Mouse (Mus musculus) embryonic facial prominence, embryonic 11.5 days (tissue): ENCODE results near the gene Nomo1. TPM values are rescaled to one million over a fixed set of nuclear protein-coding genes. Genes with fewer than 3 reads are reported as not detected.

Experiments used
- ATAC-seq: fragments of 200-750 bp; cut with Nextera tagmentation; replicated peaks from 2 replicates; pipeline ENCODE4 v1.8.0; 2017; ENCODE audit warnings: low read depth; ENCODE audit not compliant: insufficient number of reproducible peaks, low FRiP score, low TSS enrichment
- DNase-seq: peaks from one replicate; pipeline ENCODE4 v3.0.0-alpha.2; 2015; ENCODE audit warnings: low spot score
- H3K27ac ChIP-seq: fragments of 300-500 bp; sonication (generic); replicated peaks from 2 replicates; pipeline ENCODE4 v1.5.1; 2014; ENCODE audit warnings: mild to moderate bottlenecking, low read depth, low read length, control low read depth
- H3K27me3 ChIP-seq: fragments of 300-500 bp; sonication (generic); 2 replicates; pipeline ENCODE4 v1.6.1; 2014; ENCODE audit warnings: mild to moderate bottlenecking, low read length, moderate library complexity, mixed read lengths; ENCODE audit not compliant: control insufficient read depth, insufficient read depth
- H3K36me3 ChIP-seq: fragments of 300-500 bp; sonication (generic); replicated peaks from 2 replicates; pipeline ENCODE4 v1.6.1; 2014; ENCODE audit warnings: low read depth, mild to moderate bottlenecking, low read length, moderate library complexity, mixed read lengths; ENCODE audit not compliant: control insufficient read depth, insufficient read depth
- H3K4me1 ChIP-seq: fragments of 300-500 bp; sonication (generic); 2 replicates; pipeline ENCODE4 v1.6.1; 2014; ENCODE audit warnings: low read length, mixed read lengths; ENCODE audit not compliant: control insufficient read depth, insufficient read depth
- H3K4me2 ChIP-seq: fragments of 300-500 bp; sonication (generic); 2 replicates; pipeline ENCODE4 v1.6.1; 2014; ENCODE audit warnings: low read depth, mild to moderate bottlenecking, control low read depth, low read length, moderate library complexity
- H3K4me3 ChIP-seq: fragments of 300-500 bp; sonication (generic); 2 replicates; pipeline ENCODE4 v1.5.1; 2014; ENCODE audit warnings: low read depth, low read length, control low read depth
- H3K9ac ChIP-seq: fragments of 300-500 bp; sonication (generic); replicated peaks from 2 replicates; pipeline ENCODE4 v1.6.1; 2014; ENCODE audit warnings: mild to moderate bottlenecking, control low read depth, low read length
- H3K9me3 ChIP-seq: fragments of 300-500 bp; sonication (generic); replicated peaks from 2 replicates; pipeline ENCODE4 v1.6.1; 2016; ENCODE audit warnings: mild to moderate bottlenecking, low read length, inconsistent platforms, mixed read lengths; ENCODE audit not compliant: control insufficient read depth
- WGBS: fragments of 180-500 bp; shearing (Covaris S2); extraction: QIAGEN DNeasy Blood & Tissue Kit; methylation state at CpG from one replicate; pipeline ENCODE4 v1.1.7; 2014; 5-methylcytosine and 5-hydroxymethylcytosine counted together
- polyA plus RNA-seq: library from polyadenylated mRNA; unstranded; fragments of >200 nt; fragmentation: Nextera tagmentation; extraction: Ambion mirVana; gene quantifications from 2 replicates; pipeline ENCODE4 v1.2.1, GENCODE M21; 2014

The Nomo1 gene
- polyA plus RNA-seq, 1 experiment from 2014 or later, result 11.3 TPM

GRCm38 (mm10) chr7:46033870-46034337 lies 406 bp downstream of the Nomo1 start:
- Histone ChIP-seq H3K36me3 (no peaks in the 10 kb centered on the region), H3K27me3 (no peaks in the 10 kb centered on the region), H3K4me2 (peak overlapping the region; percentile 77), H3K4me1 (no peaks in the 10 kb centered on the region; the same call in 1 of the 2 replicates), H3K27ac (no peak overlapping the region), H3K4me3 (peak overlapping the region; percentile 80), H3K9ac (peak overlapping the region; percentile 73), H3K9me3 (no peaks in the 10 kb centered on the region)
- ATAC-seq (peak; percentile 68), DNase-seq (no peak)
- under 1% methylated on average over 35 of the region's 35 CpGs for WGBS

DNA sequence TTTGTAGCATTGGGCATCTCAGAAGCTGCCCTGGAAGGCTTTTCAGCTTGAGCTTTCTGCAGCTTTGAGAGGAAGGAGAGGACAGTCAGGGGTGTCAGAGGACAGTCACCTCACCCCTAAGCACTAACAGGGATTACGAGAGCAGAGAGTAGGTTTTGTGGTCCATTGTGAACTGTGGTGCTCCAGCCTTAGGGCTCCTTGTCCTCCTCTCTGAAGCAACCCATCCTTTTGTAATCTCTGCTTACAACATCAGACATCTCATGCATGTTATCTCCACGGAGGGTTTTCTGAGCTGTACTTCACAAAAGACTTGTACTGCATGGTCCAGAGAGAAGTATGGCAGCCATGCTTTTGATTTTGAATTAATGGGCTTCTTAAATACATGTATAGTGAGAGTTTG lies 1.5 kb downstream of the Nomo1 start:
- H3K27me3 ChIP-seq, result no peaks in the 10 kb centered on the region
- no peak overlapping the region for H3K9ac ChIP-seq
- no peaks in the 10 kb centered on the region; the same call in 1 of the 2 replicates for H3K4me1 ChIP-seq
- no peak for DNase-seq
- H3K27ac ChIP-seq, result no peak overlapping the region
- H3K4me3 ChIP-seq, result no peak overlapping the region; the same call in 1 of the 2 replicates
- 82% methylated on average over 2 of the region's 2 CpGs for WGBS
- no peak for ATAC-seq
- H3K36me3 ChIP-seq, result no peaks in the 10 kb centered on the region
- no peaks in the 10 kb centered on the region for H3K9me3 ChIP-seq
- H3K4me2 ChIP-seq, result no peak overlapping the region; the same call in 1 of the 2 replicates

DNA sequence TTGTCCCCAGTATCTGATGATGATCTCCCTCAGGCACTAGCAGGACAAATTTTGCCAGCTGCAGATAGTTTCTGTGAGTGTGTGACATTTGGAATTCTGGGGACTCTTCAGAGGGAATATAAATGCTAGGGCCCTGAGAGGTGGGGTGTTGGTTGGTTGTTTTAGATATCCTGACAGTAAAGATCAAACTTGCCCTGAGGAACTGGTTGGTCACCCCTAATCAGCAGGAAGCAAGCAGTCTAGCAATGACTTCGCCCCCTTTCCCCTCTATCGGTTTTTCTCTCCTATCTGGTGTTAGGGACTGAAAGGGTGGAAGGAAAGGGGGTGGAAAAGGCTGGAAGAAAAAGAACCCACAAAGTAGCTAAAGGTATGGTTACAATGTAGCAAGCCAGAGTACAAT lies 2.0 kb downstream of the Nomo1 start:
- Histone ChIP-seq H3K9me3 (no peaks in the 10 kb centered on the region), H3K27me3 (no peaks in the 10 kb centered on the region), H3K36me3 (no peaks in the 10 kb centered on the region), H3K4me2 (no peak overlapping the region), H3K4me3 (no peak overlapping the region), H3K4me1 (no peaks in the 10 kb centered on the region; the same call in 1 of the 2 replicates), H3K9ac (no peak overlapping the region), H3K27ac (no peak overlapping the region)
- ATAC-seq (no peak), DNase-seq (no peak)
- 91% methylated on average over 2 of the region's 2 CpGs for whole genome bisulfite sequencing

DNA sequence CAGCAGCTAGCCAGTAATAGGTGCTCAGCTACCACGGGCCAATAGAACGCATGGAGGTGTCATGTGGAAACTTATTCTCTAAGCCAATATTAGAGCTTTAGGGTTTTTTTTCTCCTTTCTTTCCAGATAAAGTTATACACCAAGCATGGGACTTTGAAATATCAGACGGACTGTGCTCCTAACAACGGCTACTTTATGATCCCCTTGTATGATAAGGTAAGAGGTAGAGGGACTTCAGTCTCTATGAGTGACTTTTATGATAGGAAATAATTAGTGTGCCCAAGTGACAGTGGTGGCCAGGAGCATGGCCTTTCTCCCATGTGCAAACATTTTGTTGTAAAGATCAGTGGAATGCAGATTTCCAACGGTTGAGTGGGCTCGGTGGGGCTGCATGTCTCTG lies 3.9 kb downstream of the Nomo1 start:
- WGBS, result 95% methylated on average over 6 of the region's 6 CpGs
- Histone ChIP-seq H3K36me3 (no peaks in the 10 kb centered on the region), H3K4me3 (no peak overlapping the region), H3K9ac (no peak overlapping the region), H3K4me1 (no peaks in the 10 kb centered on the region; the same call in 1 of the 2 replicates), H3K4me2 (no peak overlapping the region), H3K27ac (no peak overlapping the region), H3K27me3 (no peaks in the 10 kb centered on the region), H3K9me3 (no peaks in the 10 kb centered on the region)
- ATAC-seq (no peak), DNase-seq (no peak)

DNA sequence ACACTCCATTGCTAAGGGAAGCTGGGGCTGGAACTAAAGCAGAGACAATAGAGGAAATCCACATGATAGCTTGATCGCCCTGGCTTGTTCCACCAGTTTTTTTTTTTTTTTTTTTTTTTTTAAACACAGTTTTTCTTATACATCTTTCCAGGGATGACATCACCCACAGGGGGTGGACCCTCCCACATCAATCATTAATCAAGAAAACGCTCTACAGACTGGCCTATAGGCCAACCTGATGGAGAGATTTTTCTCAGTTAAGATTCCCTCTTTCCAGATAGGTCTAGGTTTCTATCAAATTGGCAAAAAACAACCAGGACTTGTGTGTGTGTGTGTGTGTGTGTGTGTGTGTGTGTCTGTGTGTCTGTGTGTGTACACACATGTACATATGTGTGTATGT lies 6.4 kb downstream of the Nomo1 start:
- no peak for DNase-seq
- Histone ChIP-seq H3K4me3 (no peak overlapping the region), H3K27me3 (no peaks in the 10 kb centered on the region), H3K9me3 (no peaks in the 10 kb centered on the region), H3K36me3 (no peaks in the 10 kb centered on the region), H3K27ac (no peak overlapping the region), H3K4me1 (no peaks in the 10 kb centered on the region; the same call in 1 of the 2 replicates), H3K4me2 (no peak overlapping the region), H3K9ac (no peak overlapping the region)
- WGBS, result 71% methylated on average over 2 of the region's 2 CpGs
- no peak for ATAC-seq

GRCm38 (mm10) chr7:46044106-46044505 lies 10.6 kb downstream of the Nomo1 start:
- Histone ChIP-seq H3K9me3 (no peaks in the 10 kb centered on the region), H3K27ac (no peak overlapping the region), H3K4me1 (no peaks in the 10 kb centered on the region), H3K4me2 (no peak overlapping the region), H3K9ac (no peak overlapping the region), H3K27me3 (no peaks in the 10 kb centered on the region), H3K4me3 (no peak overlapping the region), H3K36me3 (no peaks in the 10 kb centered on the region; the same call in 1 of the 2 replicates)
- DNase-seq, result no peak
- 88% methylated on average over 10 of the region's 10 CpGs for WGBS
- no peak for ATAC-seq

- DNase-seq, result no peak
- 93% methylated on average over 11 of the region's 11 CpGs for WGBS
- H3K4me3 ChIP-seq, result no peak overlapping the region
- H3K9me3 ChIP-seq, result no peaks in the 10 kb centered on the region
- no peaks in the 10 kb centered on the region; the same call in 1 of the 2 replicates for H3K36me3 ChIP-seq
- ATAC-seq, result no peak
- H3K27me3 ChIP-seq, result no peaks in the 10 kb centered on the region
- H3K9ac ChIP-seq, result no peak overlapping the region
- no peak overlapping the region for H3K4me2 ChIP-seq
- H3K27ac ChIP-seq, result no peak overlapping the region
- no peaks in the 10 kb centered on the region for H3K4me1 ChIP-seq
These were observed 12.4 kb downstream of the Nomo1 start for GRCm38 (mm10) chr7:46045882-46046281.

DNA sequence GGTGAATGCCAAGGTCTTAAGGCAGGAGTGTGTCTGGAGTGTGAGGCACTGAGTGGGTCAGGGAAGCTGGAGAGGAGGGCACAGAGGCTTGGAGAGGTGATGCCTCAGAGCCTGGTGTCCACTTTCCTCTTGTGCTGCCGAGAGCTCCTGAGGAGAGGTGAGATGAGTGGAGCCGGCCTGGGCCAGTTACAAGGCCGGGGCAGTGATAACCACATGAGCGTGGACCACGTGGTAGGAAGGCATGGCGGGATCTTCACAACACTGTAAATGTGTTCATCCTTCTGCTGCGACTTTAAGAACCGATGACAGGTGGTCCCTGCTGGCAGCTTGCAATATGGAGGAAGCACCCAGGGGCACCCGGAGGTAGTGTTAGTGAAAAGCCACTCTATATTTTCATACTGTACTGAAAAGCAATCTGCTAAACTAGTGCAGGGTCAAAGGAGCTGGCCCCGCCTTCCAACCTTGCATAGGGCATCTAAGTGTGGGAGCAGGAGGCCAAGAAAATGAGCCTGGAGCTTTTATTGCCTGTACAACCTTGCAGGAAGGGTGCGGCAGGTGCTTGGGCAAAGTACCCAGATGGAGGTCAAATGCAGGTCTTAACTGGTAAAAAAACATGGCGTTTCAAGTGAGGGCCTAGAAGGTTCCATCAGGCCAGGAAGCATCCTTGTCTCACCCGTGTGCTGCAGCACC lies 14.5 kb downstream of the Nomo1 start:
- 95% methylated on average over 13 of the region's 13 CpGs for WGBS
- ATAC-seq (no peak), DNase-seq (no peak)
- no peaks in the 10 kb centered on the region for H3K4me1 ChIP-seq
- no peak overlapping the region for H3K9ac ChIP-seq
- no peak overlapping the region for H3K27ac ChIP-seq
- no peaks in the 10 kb centered on the region for H3K27me3 ChIP-seq
- no peaks in the 10 kb centered on the region for H3K9me3 ChIP-seq
- H3K4me2 ChIP-seq, result no peak overlapping the region
- no peak overlapping the region for H3K4me3 ChIP-seq
- H3K36me3 ChIP-seq, result no peaks in the 10 kb centered on the region; the same call in 1 of the 2 replicates
